Mouse (Mus musculus) ovary, adult 18-20 months (tissue): ENCODE results near the gene Atp6v1f.
A peak's percentile ranks its signal among the peaks of the same experiment; 100 is the strongest.

Experiments
- DNase-seq: peaks from one replicate; pipeline ENCODE4 v3.0.0; 2022; ENCODE audit warnings: low spot score, mixed read lengths

The Atp6v1f gene

DNA sequence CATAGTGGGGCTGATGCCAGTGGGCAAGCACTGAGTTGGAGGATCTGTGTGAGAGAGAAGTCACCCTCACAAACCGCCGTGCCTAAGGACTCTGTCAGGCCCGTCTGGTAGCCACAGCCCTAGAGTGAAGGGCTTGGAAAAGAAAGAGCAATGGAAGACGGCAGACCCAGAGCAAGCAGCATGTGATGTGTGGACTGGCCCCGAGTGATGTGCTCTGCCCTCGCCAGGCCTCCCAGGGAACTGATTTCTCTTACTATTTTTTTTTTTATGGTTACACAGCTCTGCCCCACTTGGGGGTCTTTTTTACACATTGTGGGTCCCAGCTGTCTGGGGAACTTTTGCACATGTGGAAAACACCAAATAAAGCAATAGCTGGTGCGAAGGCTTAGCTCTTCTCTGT is 6.0 kb upstream of the Atp6v1f start:
- DNase-seq = no peak

DNA sequence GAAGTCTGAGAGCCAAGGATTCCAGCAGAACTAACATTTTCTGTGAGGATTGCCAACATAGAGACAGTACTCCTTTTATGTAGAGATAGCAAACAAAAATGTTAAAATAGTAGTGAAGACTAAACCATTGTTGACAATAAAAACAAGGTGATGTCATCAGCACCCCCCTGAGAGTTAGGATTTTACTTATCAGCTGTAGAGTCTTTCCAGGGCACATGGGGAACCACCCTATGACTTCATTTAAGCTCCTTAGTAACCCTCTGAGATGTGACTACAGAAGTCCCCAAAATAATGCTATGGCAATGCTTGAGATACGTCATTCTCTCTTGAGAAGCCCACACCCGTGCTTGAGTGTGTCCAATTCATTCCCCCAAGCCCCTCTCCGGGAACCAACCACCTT is 4.1 kb upstream of the Atp6v1f start:
- no peak for DNase-seq

DNA sequence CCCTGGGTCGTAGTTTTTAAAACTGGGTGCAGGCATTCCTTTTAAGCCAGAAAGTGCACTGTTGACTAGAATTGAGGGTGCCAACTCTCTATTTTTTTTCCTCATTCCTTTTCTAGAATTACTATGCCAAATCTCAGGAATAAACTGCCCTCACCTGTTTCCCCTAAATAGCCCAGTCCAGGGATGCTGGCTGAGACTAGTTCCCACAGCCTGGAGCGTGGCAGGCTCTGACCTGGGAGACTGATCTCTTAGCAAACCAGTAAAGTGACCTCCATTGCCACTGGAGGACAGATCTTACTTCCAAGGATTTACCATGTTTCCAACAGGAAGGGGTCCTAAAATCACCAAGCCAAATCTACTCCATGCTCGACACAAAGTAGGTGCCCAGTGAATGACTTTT is 1.3 kb downstream of the Atp6v1f start:
- no peak for DNase-seq

DNA sequence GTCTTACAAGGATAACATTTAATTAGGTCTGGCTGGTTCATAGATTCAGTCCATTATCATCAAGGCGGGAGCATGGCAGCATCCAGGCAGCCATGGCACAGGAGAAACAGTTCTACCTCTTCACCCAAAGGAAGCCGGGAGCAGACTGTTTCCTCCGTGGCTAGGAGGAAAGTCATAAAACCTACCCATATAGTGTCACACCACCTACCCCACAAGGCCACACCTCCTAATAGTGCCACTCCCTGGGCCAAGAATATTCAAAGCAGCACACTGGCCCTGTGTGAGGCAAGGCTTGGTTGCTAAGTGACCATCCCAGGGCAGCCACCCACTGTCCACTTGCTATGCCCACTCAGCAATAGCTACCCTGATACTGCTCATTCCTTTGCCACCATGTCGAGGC is 3.6 kb downstream of the Atp6v1f start, which contains the start of gene Atp6v1fnb:
Atp6v1fnb (plus strand) TSS at position 301 of the 400 bp plus-strand sequence.
- no peak for DNase-seq

DNA sequence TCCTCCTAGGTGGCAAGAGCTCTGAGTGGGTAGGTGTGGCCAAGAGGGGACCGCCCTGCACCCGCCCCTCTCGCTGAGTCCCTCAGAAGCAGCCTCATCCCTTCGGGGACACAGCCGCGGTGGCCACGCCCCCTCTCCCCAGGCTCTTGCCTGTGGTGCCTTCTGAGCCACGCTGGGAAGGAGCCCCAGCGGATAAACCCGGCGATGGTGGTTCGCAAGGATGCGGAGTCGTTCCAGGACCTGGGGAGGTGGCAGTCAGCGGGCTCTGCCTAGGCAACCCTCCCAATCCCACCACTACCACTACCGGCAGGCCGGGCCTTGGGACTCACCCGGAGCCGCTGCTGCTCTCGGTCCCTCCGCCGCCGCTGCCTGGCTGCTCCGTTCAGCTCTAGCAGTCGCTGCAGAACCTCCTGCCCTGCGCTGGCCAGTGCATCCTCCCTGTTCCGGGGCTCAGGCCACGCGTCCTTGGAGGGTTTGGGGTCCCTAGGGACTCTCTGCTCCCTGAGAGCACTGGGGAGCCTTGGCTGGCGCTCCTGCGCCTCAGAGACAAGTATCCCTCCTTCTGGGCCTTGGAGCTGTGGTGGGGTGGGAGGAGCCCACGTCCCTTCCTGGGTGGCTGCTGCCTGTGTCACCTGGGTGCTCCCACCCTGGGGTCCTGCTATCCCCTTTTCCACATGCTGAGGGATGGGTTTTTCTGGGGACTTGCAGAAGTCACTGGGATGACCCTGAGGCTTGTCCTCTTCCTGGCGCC is 6.6 kb downstream of the Atp6v1f start:
- DNase-seq = peak; percentile 75

DNA sequence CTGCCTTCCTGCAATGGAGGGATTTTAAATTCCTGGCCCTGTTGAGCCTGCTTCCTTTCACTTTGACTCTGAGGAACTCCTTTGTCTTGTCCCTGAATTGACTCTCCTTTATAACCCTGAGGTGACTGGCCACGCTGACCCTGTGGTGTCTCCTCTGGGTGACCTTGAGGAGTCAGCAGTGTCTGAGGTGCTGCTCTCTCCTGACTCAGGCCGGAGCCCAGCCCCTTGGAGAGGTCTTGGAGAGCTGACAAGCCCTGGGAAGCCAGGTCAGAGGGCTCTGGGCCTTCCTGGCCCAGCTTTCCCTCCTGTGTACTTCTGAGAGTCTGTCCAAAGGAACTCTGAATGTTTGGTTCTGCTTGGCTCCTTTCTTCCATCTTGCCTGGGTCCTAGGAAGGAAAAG is 7.2 kb downstream of the Atp6v1f start:
- DNase-seq = no peak

DNA sequence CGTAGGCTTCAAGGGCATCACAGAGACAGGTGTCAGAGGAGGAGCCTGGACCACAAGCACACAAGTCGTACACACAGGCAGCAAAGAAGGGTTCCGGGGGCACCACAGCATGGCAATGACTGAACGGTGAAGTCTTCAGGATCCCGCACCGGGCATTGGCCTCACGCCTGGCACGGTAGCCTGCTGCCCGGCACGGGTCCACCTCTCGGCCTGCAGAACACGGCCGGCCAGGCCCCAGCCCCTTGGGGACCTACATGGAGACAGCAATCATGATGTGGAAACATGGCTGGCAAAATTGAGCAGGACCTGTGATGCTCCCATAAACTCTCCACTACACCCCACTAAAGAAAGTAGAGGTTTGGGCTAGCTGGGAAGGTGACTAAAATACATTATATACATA is 15.2 kb downstream of the Atp6v1f start:
- DNase-seq = no peak

DNA sequence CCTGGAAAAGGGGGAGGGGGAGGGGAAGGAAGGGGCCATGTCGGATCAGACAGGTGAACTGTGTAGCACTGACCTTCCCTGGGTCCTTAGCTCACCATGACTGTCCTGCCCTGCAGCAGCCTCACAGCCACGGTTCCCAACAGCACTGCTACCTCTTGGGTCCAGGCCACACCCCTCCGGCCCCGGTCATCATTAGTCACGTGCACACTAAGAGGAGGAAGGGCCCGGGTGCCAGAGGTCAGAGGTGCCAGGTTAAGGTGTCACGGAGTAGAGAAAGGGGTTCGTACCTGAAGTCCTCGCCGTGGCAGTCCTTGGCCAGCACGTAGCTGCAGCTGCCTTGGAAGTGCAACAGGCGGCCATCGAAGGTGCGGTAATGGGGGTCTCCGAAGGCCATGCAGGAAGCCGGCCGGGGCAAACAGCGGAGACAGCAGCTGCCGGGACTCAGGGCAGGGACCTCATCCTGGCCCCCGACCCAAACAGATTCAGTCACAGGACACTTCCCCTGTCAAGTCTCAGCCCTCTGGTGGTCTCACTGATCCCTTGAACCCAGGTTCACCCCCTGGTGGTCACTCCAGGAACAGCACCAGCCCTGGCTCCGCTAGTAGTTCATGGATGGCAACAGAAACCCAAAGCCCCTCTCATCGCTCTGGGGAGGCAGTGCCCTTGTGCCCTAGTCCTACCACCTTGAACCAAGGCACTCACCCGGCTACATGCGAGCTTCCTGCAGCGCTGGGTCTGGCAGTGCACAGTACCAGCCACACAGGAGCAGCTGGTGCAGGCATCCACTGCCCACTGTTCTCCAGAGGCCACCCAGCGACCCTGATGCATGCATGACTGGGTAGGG is 17.4 kb downstream of the Atp6v1f start:
- no peak for DNase-seq

DNA sequence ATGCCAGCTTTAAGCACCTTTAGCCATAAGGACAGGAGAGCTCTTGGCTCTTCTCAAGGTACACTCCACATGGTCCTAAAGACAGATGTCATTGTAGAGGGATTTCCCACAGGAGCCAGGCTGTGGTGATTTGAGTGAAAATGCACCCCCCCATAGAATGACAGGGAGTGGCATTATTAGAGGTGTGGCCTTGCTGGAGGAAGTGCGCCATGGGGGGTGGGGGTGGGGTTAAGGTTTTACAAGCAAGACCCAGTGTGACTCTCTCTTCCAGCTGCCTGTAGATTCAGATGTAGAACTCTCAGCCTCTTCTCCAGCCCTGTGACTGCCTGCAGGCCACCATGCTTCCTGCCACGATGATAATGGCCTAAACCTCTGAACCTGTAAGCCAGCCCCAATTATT is 18.4 kb downstream of the Atp6v1f start:
- no peak for DNase-seq

DNA sequence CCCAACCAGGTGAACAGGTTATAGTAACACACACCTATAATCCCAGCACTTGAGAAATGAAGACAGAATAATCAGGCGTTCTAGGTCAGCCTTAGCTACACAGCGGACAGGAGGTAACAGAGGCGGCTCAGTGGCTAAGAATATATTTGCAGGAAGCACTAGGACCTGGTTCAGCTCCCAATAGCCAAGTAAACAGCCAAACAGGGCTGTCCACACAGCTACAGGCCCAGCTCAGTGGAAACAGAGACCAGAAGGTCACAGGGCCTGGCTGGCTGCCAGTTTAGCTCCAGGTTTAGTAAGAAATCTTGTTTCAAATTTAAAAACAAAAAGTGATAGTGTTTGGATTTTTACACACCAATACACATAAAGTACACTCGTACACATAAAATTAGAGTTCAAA is 26.6 kb downstream of the Atp6v1f start:
- DNase-seq = no peak

DNA sequence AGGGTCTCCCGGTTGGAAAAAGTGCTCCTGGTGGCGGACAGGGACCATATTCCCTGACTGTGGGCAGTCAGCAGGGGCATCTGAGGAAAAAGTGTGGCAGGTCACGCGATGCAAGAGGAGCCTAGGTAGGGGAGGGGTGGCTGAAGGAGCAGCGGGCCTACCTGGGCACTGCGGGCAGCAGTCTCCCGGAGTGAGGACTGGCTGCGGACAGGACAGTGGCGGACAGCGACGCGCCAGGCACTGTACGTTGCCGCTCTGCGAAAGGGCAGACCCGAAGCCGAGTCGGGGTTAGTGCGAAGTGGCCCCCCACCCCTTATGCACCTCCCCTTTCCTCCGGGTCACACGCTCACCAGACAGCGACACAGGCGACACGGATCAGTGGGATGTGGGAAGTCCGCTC is 28.8 kb downstream of the Atp6v1f start:
- no peak for DNase-seq

DNA sequence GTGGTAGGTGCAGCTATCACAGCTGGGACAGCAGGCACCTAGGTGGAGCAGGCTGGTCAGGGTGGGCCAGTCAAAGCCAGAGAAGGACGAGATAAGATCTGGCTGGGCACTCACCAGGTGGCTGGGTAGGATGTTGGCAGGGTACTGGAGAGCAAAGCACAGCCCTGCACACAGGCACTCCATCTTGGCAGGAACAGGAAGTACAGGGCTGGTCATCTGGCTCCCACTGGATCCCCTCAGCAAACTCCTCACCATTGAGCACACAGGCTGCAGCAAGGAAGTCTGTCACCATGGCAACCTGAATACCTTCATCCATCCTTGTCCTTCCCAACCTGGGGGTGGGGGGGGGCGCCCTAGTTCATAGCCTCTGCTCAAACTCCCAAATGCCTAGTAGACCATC is 30.3 kb downstream of the Atp6v1f start:
- DNase-seq = no peak

DNA sequence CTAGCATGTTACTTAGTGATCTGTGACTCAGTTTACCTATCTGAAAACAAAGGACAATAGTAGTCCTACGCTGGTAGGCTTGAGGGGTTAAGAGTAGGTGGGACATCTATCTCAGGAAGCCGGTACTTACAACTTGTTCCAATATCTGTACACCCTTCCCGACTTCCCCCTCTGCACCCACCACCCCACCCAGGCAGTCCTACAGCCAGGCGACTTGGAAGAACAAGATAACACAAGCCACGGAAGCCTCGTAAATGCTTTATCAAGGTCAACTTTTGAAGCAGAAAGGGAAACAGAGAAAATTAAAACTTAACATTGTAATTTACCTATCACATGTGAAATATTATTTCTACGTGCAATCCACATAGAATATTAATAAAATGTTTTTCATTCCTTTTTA is 32.7 kb downstream of the Atp6v1f start:
- DNase-seq = no peak

DNA sequence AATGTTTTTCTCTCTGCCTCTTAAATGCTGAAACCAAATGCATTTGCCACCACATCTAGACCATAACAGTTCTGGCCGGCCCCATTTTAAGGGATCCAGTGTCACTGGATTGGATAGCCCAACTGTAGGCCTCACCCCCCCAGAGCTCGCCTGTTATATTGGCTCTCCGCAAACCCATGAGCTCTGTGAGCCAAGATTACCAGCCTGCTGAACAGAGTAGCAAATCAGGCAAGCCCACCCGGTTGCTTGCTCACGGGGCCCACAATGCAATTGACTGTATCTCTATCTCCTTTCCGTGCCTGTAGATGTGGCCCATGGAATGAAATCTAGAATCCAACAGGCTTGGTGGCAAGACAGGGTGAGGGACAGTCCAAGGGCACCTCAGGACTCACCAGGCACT is 33.3 kb downstream of the Atp6v1f start:
- DNase-seq = no peak

DNA sequence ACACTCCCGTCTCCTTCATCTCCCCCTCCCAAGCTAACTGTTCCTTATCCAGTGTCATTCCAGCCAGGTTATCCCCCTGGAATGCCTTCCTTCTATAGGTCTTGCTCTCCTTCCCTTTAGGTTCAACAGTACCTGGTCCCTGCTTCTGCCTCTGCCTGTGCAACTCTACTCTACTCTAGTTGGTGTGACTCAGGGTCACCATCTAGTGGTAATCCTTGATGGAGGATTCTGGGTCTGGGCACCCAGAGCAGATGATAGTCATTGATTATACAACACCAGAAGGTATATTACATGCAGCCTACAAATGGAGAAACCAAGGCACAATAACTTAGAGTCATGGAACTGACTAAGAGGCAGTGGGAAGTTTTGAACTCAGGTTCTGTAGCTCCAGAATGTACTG is 34.1 kb downstream of the Atp6v1f start:
- no peak for DNase-seq

DNA sequence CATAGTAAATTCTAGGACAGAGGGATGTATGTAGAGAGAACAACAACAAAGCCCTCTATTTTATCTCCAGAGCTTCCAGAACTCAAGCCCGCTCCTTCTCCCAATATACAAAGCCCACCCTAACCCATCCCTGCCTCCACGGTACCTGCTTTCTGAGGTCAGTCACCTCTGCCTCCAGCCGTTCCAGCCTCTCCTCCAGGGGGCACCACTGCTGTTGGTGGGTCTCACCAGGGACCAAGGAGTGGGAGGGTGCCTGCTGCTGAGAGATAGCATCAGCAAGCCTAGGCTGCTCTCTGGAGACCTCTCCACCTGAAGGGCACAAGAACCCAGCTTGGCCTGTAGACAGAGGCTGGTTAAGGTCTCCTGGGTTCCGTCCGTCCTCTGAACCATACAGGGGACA is 38.0 kb downstream of the Atp6v1f start:
- DNase-seq = no peak

DNA sequence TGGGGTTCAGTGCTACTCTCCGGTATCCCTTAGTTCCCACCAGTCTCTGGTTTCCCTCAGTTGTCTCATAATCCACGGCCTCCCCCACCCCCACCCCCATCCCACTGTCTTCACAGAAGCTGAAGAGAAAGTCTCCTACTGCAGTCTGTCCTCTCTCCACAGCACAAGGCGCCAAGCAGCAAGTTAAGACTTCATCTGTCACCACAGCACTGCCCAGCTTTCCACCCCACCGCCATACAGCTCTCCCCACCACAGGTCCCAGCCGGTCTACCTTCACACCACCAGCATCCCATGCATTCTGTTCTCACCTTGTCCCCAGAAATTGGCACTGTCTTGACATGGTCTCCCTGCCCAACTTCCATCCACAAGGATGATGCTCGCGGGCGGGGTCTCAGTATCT is 39.3 kb downstream of the Atp6v1f start:
- no peak for DNase-seq

DNA sequence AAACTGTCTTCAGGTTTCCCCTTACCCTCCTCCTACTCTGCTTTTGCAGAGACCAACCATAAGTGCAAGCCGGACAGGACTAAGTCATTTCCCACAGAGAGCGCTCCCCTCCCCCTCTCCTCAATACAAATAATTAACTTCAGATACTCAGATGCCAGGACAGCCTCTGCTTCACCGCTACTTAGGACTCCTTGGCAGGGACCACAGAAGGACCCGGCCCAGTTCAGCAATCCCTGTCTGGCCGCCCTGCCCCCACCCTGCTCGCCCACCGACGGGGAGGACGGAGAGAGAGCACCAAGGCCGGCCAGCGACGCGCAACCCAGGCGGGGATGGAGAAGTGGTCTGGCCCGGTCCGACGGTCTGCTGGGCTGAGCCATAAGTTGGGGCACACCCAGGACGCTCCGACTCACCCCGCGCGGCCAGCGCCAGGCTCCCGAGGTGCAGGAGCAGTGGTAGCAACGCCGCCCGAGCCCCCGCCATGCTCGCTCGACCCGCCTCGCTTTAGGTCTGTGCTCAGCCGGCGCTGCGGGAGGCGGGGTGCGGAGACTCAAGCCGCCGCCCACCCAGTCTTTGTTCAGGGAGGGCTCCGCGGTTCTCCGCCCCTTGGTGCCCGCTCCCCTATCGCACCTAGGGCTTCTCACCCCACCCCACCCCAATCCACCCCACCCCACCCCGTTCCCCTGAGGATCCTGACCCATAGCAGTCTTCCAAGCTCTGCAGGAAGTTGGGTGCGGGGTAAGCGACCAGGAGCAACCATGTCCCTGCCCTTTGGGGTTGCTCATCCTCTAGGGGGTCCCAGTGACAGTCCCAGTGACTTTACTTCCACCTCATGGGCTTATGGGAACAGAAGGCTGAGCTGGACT is 40.2 kb downstream of the Atp6v1f start, which contains the start of gene Kcp:
Kcp (minus strand) TSS at position 506 of the 863 bp plus-strand sequence.
- DNase-seq = no peak

DNA sequence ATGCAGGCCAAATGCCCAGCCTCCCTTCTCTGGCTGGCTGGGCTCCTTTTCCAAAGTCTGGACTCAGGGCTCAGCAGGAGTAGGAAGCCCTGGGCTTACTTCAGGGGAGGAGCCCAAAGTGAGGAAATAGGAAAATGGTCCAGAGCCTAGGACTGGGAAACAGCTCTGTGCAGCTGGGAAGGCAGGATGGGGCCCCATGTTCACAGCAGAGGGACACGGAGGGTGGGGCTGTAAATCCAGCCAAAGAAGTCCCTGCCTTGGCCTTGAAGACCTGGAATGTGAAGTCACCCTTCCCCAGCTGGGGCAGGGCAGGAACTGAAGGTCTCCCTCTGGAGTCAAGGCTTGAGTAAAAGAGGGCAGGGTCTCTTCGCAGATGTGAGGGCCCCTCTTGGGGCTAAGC is 41.6 kb downstream of the Atp6v1f start:
- no peak for DNase-seq

DNA sequence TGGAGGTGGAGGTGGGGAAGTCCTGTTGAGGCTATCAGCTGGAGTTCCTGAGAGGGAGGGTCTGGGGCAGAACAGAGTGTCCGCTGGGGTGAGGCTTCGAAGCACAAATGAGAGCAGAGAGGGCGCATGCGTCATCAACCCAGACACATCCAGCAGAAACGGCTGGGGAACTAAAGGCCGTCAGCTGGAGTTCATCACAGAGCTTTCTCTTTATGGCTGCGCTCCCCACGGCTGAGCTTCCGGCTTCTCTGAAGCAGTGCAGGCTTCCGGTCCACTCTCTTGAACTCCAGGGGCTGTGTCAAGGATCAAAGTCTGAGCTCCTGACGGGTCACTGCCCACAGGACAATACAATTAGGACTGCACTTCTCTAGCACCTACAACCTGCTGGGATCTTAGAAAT is 45.8 kb downstream of the Atp6v1f start:
- DNase-seq = no peak

DNA sequence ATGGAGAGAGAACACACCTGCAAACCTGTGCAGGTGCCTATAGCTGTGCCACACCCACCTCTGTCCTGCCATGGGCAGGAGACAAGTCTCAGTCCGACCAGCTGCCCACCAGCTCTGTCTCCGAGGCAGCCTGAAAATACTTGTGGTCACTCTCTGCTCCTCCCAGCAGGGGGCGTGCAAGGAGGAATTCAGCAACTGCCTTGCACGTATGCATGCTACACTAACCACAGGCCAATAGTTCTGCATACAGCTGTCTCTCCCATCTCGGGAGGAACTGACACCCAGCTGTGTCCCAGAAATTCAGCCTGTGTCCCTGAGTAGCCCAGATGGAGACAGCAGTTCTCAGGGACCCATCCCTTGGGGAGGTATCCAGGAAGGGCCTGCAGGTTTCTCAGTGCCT is 49.6 kb downstream of the Atp6v1f start:
- DNase-seq = peak; percentile 40
